Mouse (Mus musculus): ENCODE measurements around the gene Sfxn2. TPM values are rescaled to one million over a fixed set of nuclear protein-coding genes. Genes with fewer than 3 reads are reported as not detected.
A peak's percentile ranks its signal among the peaks of the same experiment; 100 is the strongest.

Gene Sfxn2
- polyA plus RNA-seq, 1 experiment from 2014 or later, result 11.4 TPM

- peak overlapping the region; percentile 73 for H3K4me2 ChIP-seq (ENCODE audit: low read depth, low read length)
- no peaks in the 10 kb centered on the region for H3K36me3 ChIP-seq (ENCODE audit: control insufficient read depth, insufficient read depth)
- ATAC-seq (replicated peaks; ENCODE audit: extremely low read depth, insufficient read depth, low FRiP score), result no peak
- no peak overlapping the region for H3K4me3 ChIP-seq (ENCODE audit: low read length)
- WGBS, result 27% methylated on average over 13 of the region's 13 CpGs
- peak overlapping the region; percentile 98 for H3K27ac ChIP-seq (ENCODE audit: low read length)
- H3K9ac ChIP-seq (ENCODE audit: low read length), result peak overlapping the region; percentile 74
- no peaks in the 10 kb centered on the region for H3K27me3 ChIP-seq (ENCODE audit: control insufficient read depth, insufficient read depth, low read length)
- peaks cover 76% of the 10 kb centered on the region for H3K4me1 ChIP-seq (ENCODE audit: control insufficient read depth, insufficient read depth, low read length)
- no peaks in the 10 kb centered on the region for H3K9me3 ChIP-seq (replicated peaks; ENCODE audit: control insufficient read depth, low read length)
Observed at GRCm38 (mm10) chr19:46529601-46530448, 43.3 kb upstream of the Sfxn2 start.

GRCm38 (mm10) chr19:46530449-46530990 lies 42.6 kb upstream of the Sfxn2 start:
- WGBS, result 22% methylated on average over 8 of the region's 8 CpGs
- Histone ChIP-seq H3K9me3 (replicated peaks; ENCODE audit: control insufficient read depth, low read length) (no peaks in the 10 kb centered on the region), H3K27me3 (ENCODE audit: control insufficient read depth, insufficient read depth, low read length) (no peaks in the 10 kb centered on the region), H3K4me3 (ENCODE audit: low read length) (no peak overlapping the region), H3K4me1 (ENCODE audit: control insufficient read depth, insufficient read depth, low read length) (peaks cover 69% of the 10 kb centered on the region), H3K36me3 (ENCODE audit: control insufficient read depth, insufficient read depth) (no peaks in the 10 kb centered on the region), H3K9ac (ENCODE audit: low read length) (peak overlapping the region; percentile 74), H3K27ac (ENCODE audit: low read length) (peak overlapping the region; percentile 98), H3K4me2 (ENCODE audit: low read depth, low read length) (peak overlapping the region; percentile 32; the same call in 1 of the 2 replicates)
- no peak for ATAC-seq (replicated peaks; ENCODE audit: extremely low read depth, insufficient read depth, low FRiP score)

GRCm38 (mm10) chr19:46531071-46532030 lies 41.8 kb upstream of the Sfxn2 start:
- no peak overlapping the region for H3K4me3 ChIP-seq (ENCODE audit: low read length)
- WGBS, result 14% methylated on average over 16 of the region's 16 CpGs
- no peak for ATAC-seq (replicated peaks; ENCODE audit: extremely low read depth, insufficient read depth, low FRiP score)
- H3K36me3 ChIP-seq (ENCODE audit: control insufficient read depth, insufficient read depth), result no peaks in the 10 kb centered on the region
- H3K27ac ChIP-seq (ENCODE audit: low read length), result peak overlapping the region; percentile 98
- H3K27me3 ChIP-seq (ENCODE audit: control insufficient read depth, insufficient read depth, low read length), result no peaks in the 10 kb centered on the region
- peak overlapping the region; percentile 74 for H3K9ac ChIP-seq (ENCODE audit: low read length)
- H3K4me2 ChIP-seq (ENCODE audit: low read depth, low read length), result peak overlapping the region; percentile 32; the same call in 1 of the 2 replicates
- H3K4me1 ChIP-seq (ENCODE audit: control insufficient read depth, insufficient read depth, low read length), result peaks cover 61% of the 10 kb centered on the region
- no peaks in the 10 kb centered on the region for H3K9me3 ChIP-seq (replicated peaks; ENCODE audit: control insufficient read depth, low read length)

- H3K27me3 ChIP-seq (ENCODE audit: control insufficient read depth, insufficient read depth, low read length), result no peaks in the 10 kb centered on the region
- no peak overlapping the region for H3K4me3 ChIP-seq (ENCODE audit: low read length)
- ATAC-seq (replicated peaks; ENCODE audit: extremely low read depth, insufficient read depth, low FRiP score), result peak; percentile 29; the same call in 1 of the 2 replicates
- no peaks in the 10 kb centered on the region for H3K36me3 ChIP-seq (ENCODE audit: control insufficient read depth, insufficient read depth)
- H3K4me1 ChIP-seq (ENCODE audit: control insufficient read depth, insufficient read depth, low read length), result peaks cover 59% of the 10 kb centered on the region
- H3K9ac ChIP-seq (ENCODE audit: low read length), result peak overlapping the region; percentile 42
- H3K4me2 ChIP-seq (ENCODE audit: low read depth, low read length), result peak overlapping the region; percentile 7; the same call in 1 of the 2 replicates
- 6% methylated on average over 10 of the region's 10 CpGs for WGBS
- no peaks in the 10 kb centered on the region for H3K9me3 ChIP-seq (replicated peaks; ENCODE audit: control insufficient read depth, low read length)
- H3K27ac ChIP-seq (ENCODE audit: low read length), result peak overlapping the region; percentile 98
Observed at GRCm38 (mm10) chr19:46532031-46532688, 41.0 kb upstream of the Sfxn2 start.

- Histone ChIP-seq H3K4me1 (ENCODE audit: control insufficient read depth, insufficient read depth, low read length) (peaks cover 51% of the 10 kb centered on the region), H3K4me2 (ENCODE audit: low read depth, low read length) (no peak overlapping the region), H3K4me3 (ENCODE audit: low read length) (no peak overlapping the region), H3K9me3 (replicated peaks; ENCODE audit: control insufficient read depth, low read length) (no peaks in the 10 kb centered on the region), H3K36me3 (ENCODE audit: control insufficient read depth, insufficient read depth) (no peaks in the 10 kb centered on the region), H3K9ac (ENCODE audit: low read length) (peak overlapping the region; percentile 51), H3K27ac (ENCODE audit: low read length) (peak overlapping the region; percentile 98), H3K27me3 (ENCODE audit: control insufficient read depth, insufficient read depth, low read length) (no peaks in the 10 kb centered on the region)
- WGBS, result 46% methylated on average over 4 of the region's 4 CpGs
- ATAC-seq (replicated peaks; ENCODE audit: extremely low read depth, insufficient read depth, low FRiP score), result no peak
Observed at GRCm38 (mm10) chr19:46533066-46533465, 40.1 kb upstream of the Sfxn2 start.

GRCm38 (mm10) chr19:46533525-46533924 lies 39.6 kb upstream of the Sfxn2 start:
- Histone ChIP-seq H3K9ac (ENCODE audit: low read length) (no peak overlapping the region), H3K27ac (ENCODE audit: low read length) (peak overlapping the region; percentile 98), H3K36me3 (ENCODE audit: control insufficient read depth, insufficient read depth) (no peaks in the 10 kb centered on the region), H3K4me3 (ENCODE audit: low read length) (no peak overlapping the region), H3K4me2 (ENCODE audit: low read depth, low read length) (no peak overlapping the region), H3K4me1 (ENCODE audit: control insufficient read depth, insufficient read depth, low read length) (peaks cover 47% of the 10 kb centered on the region), H3K27me3 (ENCODE audit: control insufficient read depth, insufficient read depth, low read length) (no peaks in the 10 kb centered on the region), H3K9me3 (replicated peaks; ENCODE audit: control insufficient read depth, low read length) (no peaks in the 10 kb centered on the region)
- WGBS, result 88% methylated on average over 5 of the region's 5 CpGs
- no peak for ATAC-seq (replicated peaks; ENCODE audit: extremely low read depth, insufficient read depth, low FRiP score)

GRCm38 (mm10) chr19:46534542-46535098 lies 38.5 kb upstream of the Sfxn2 start:
- Histone ChIP-seq H3K4me2 (ENCODE audit: low read depth, low read length) (no peak overlapping the region), H3K36me3 (ENCODE audit: control insufficient read depth, insufficient read depth) (no peaks in the 10 kb centered on the region), H3K4me3 (ENCODE audit: low read length) (no peak overlapping the region), H3K27me3 (ENCODE audit: control insufficient read depth, insufficient read depth, low read length) (no peaks in the 10 kb centered on the region), H3K9ac (ENCODE audit: low read length) (no peak overlapping the region), H3K27ac (ENCODE audit: low read length) (no peak overlapping the region), H3K4me1 (ENCODE audit: control insufficient read depth, insufficient read depth, low read length) (peaks cover 36% of the 10 kb centered on the region), H3K9me3 (replicated peaks; ENCODE audit: control insufficient read depth, low read length) (no peaks in the 10 kb centered on the region)
- no peak for ATAC-seq (replicated peaks; ENCODE audit: extremely low read depth, insufficient read depth, low FRiP score)
- WGBS, result 53% methylated on average over 6 of the region's 6 CpGs

- Histone ChIP-seq H3K9ac (ENCODE audit: low read length) (no peak overlapping the region), H3K4me2 (ENCODE audit: low read depth, low read length) (no peak overlapping the region), H3K4me3 (ENCODE audit: low read length) (no peak overlapping the region), H3K36me3 (ENCODE audit: control insufficient read depth, insufficient read depth) (peaks cover 10% of the 10 kb centered on the region), H3K9me3 (replicated peaks; ENCODE audit: control insufficient read depth, low read length) (0 out of 2 replicates have a peak, but pooled peaks cover 4% of the 10 kb centered on the region), H3K27ac (ENCODE audit: low read length) (no peak overlapping the region), H3K27me3 (ENCODE audit: control insufficient read depth, insufficient read depth, low read length) (no peaks in the 10 kb centered on the region), H3K4me1 (ENCODE audit: control insufficient read depth, insufficient read depth, low read length) (peaks cover 9% of the 10 kb centered on the region)
- no peak for ATAC-seq (replicated peaks; ENCODE audit: extremely low read depth, insufficient read depth, low FRiP score)
- WGBS, result 93% methylated on average over 9 of the region's 9 CpGs
Observed at GRCm38 (mm10) chr19:46537357-46537756, 35.8 kb upstream of the Sfxn2 start.

Data from heart, embryonic 16.5 days (tissue).